Mouse (Mus musculus) activated CD4-positive, CD25-positive, alpha-beta regulatory T cell, adult 9 weeks (primary cell): ENCODE data around the gene Fundc2. TPM values are rescaled to one million over a fixed set of nuclear protein-coding genes. Genes with fewer than 3 reads are reported as not detected.

Experiments used
- polyA plus RNA-seq: library from polyadenylated mRNA; unstranded; fragments of 100-300 nt; shearing (Covaris generic); gene quantifications from one replicate; pipeline ENCODE4 v1.2.1, GENCODE M21; 2017

Fundc2 gene
- 65.8 TPM for polyA plus RNA-seq

DNA sequence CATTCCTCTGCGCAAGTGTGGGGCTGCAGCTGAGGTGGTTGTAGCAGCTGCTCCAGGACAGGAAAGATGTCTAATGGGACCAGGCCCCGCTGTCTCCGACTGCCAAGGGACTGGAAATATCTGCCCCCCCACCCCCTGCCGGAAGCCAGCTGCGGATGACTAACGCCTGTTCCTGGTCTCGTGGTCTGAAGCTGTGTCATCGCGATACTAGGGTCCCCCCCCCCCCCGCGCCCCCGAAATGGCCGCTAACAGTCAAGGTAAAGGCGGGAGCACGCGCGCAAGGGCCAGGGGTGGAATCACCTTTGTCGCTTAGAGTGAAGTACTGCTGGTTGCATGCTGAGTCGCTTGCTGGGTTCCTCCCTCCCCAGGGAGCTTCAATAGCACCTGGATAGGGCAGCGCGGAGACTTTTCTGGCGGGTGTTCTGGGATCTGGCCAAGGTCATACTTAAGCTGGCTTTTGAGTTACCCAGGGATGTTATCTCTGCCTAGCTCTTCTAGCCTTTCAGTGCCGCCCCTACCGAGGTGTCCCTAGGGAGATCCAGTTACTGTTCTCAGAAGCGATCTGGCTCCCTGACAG, at the start of gene Fundc2, which contains the start of gene F8:
Gene Fundc2, plus strand, starts transcription at position 205 of the 577 bp plus-strand sequence.
Gene F8, minus strand, starts transcription at position 421 of the 577 bp plus-strand sequence.

DNA sequence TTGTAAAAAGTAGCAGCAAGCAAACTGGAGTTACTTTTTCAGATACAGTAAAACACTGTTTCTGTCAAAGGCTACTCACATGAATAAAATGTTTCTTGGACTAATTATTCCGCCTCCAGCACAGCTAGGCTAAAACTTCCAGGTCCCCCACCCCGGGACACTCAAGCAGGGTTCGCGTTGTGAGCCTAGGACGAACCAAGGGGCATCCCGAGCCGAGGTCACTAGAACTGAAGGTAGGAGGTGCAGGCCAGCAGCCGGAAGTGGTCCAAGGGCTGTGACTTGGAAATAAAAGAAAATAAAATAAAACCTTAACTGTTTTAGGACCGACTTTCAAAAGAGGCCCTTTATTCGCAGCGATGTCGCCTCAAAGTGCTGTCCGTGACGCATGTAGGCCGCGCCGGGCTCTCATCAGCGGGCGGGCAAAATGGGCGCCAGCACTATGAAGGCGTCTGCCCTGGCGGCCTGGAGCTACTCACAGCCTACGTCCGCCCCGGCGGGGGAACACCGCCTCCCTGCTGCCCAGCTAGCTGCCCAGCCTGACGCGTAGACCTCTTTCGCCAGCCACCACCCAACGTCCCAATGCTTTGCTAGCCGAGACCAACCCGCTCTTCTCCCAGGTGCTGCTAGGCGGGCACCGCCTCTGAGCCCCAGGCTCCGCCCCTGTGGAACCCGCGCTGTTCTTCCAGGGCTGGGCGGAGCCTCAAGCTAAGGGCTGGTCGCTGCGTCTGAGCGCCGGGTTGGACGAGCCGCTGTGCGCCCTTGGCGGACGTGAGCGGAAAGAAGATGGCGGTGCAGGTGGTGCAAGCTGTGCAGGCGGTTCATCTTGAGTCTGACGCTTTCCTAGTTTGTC, 34.0 kb downstream of the Fundc2 start, which contains the start of the genes Cmc4, Mtcp1 and Brcc3:
Gene Cmc4, minus strand, starts transcription at position 649 of the 850 bp plus-strand sequence.
Gene Mtcp1, minus strand, starts transcription at position 653 of the 850 bp plus-strand sequence.
Gene Brcc3, plus strand, starts transcription at position 693 of the 850 bp plus-strand sequence.

Other genes with a start within 250 kb of the Fundc2 start
- gene Smim9, start 218.6 kb upstream of the Fundc2 start, polyA plus RNA-seq: not detected
- 0.16 TPM for gene F8, start 216 bp downstream of the Fundc2 start, polyA plus RNA-seq
- 20.0 TPM for gene Cmc4, start 34.2 kb downstream of the Fundc2 start, polyA plus RNA-seq
- 12.2 TPM for gene Mtcp1, start 34.2 kb downstream of the Fundc2 start, polyA plus RNA-seq
- gene Brcc3, start 34.2 kb downstream of the Fundc2 start, polyA plus RNA-seq: 76.6 TPM
- gene Vbp1, start 131.9 kb downstream of the Fundc2 start, polyA plus RNA-seq: 136 TPM
- gene Rab39b, start 195.8 kb downstream of the Fundc2 start, polyA plus RNA-seq: 2.0 TPM